Mouse (Mus musculus) left cerebral cortex, postnatal 25 days (tissue): ENCODE measurements around the gene Vmn1r123. TPM values are rescaled to one million over a fixed set of nuclear protein-coding genes. Genes with fewer than 3 reads are reported as not detected.
"Not testable (repeated sequence)": the region's sequence is repeated elsewhere in the genome, so short reads cannot be mapped to it uniquely, and the experiment has no call there.

Experiments used
- DNase-seq, 2 experiments: peaks; one replicate each; pipeline ENCODE4 v3.0.0; 2022; ENCODE audit warnings: low spot score in 2 of 2, mixed read lengths in 1 of 2
- intact Hi-C: fragments of 180-260 bp; cut with DNase I; formaldehyde crosslinking; loops from one replicate; pipeline ENCODE4 v1.15.1; 2025
- total RNA-seq, 2 experiments: library from RNA; stranded (reverse); gene quantifications; 2 replicates each; pipeline ENCODE4 v1.2.3; 2021

Gene Vmn1r123
- not detected for total RNA-seq

GRCm38 (mm10) chr7:21161885-21162284 is at the start of gene Vmn1r123:
TSS of gene Vmn1r123 (plus strand) at chr7:21162185.
- DNase-seq, intact Hi-C loops: not testable (repeated sequence)

GRCm38 (mm10) chr7:21134028-21134427 is 28.0 kb upstream of the Vmn1r123 start, which contains the start of gene Vmn1r122:
TSS of gene Vmn1r122 (minus strand) at chr7:21134128.
- intact Hi-C loops, DNase-seq: not testable (repeated sequence)

DNA sequence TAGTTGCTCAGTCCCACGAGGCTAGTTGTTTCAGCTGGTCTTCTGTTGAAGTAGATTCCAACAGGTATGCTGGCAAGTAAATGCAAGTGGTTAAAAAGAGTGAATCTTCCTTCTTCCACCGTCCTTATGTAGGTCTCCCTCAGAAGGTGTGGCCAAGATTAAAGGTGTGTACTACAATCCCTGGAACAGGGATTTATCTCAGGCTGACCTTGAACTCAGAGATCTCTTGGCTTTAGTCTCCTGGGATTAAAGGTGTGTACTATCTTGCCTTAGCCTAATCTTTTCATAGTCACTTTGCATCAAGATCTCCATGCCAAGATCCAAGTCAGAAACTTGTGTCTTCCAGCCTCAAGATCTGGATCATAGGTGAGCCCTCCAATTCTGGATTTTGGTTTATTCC is 28.3 kb downstream of the Vmn1r123 start, which contains the start of gene Gm5157:
Gene Gm5157 (minus strand): TSS at position 101 of the 400 bp plus-strand sequence.
- intact Hi-C loops, DNase-seq: not testable (repeated sequence)

Other genes with a start within 250 kb of the Vmn1r123 start
- gene Vmn1r118, start 249.8 kb upstream of the Vmn1r123 start, total RNA-seq, result not detected
- not detected for gene Vmn1r119, start 149.7 kb upstream of the Vmn1r123 start, total RNA-seq
- gene Vmn1r120, start 108.4 kb upstream of the Vmn1r123 start, total RNA-seq, result not detected
- gene Vmn1r121, start 63.7 kb upstream of the Vmn1r123 start, total RNA-seq, result not detected
- not detected for gene Vmn1r122, start 28.1 kb upstream of the Vmn1r123 start, total RNA-seq
- gene Gm5157, start 28.2 kb downstream of the Vmn1r123 start, total RNA-seq, result not detected
- gene Vmn1r124, start 98.4 kb downstream of the Vmn1r123 start, total RNA-seq, result not detected
- not detected for gene Vmn1r125, start 110.0 kb downstream of the Vmn1r123 start, total RNA-seq
- not detected for gene Vmn1r126, start 139.3 kb downstream of the Vmn1r123 start, total RNA-seq
- not detected for gene Vmn1r127, start 157.7 kb downstream of the Vmn1r123 start, total RNA-seq
- not detected for gene Vmn1r128, start 187.2 kb downstream of the Vmn1r123 start, total RNA-seq
- gene Vmn1r129, start 199.1 kb downstream of the Vmn1r123 start, total RNA-seq, result not detected